In the genomic region with DNA sequence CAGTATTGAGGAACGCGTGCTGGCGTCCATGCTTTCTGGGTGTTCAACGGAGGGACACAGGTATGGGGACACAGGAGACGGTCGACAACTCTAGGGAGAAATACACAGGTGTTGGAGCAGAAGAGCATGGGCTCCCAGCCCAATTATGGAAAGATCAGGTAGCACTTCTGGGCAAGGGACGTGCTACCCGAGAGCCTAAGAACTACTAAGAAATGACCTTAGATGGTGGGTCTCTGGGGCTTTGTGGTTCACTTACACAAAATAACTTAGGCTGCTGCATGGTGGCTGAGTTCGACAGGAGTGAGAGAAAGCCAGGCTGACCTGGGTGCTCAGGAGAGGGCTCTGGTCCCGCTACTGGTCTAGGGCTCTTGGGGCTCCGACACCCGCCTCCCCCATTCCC, we compare ENCODE assay signal across 8 mouse cellular contexts. TPM values are rescaled to one million over a fixed set of nuclear protein-coding genes. Genes with fewer than 3 reads are reported as not detected.
DNase-seq lines count a peak whose midpoint lies in the region; ATAC-seq and TF ChIP-seq lines count a peak whose summit lies in the region.

No protein-coding gene starts in this region.

- H3K4me2 ChIP-seq in embryonic facial prominence, embryonic 15.5 days (replicated peaks), result peak overlapping the region; percentile 91
- H3K4me2 ChIP-seq in intestine, embryonic 15.5 days (replicated peaks), result peak overlapping the region; percentile 86
- peak overlapping the region; percentile 98 for H3K4me2 ChIP-seq in midbrain, postnatal 0 days (ENCODE audit: low read depth, low read length, poor library complexity, severe bottlenecking)

- H3K4me1 ChIP-seq in embryonic facial prominence, embryonic 15.5 days, result peaks cover 10% of the 10 kb centered on the region
- H3K4me1 ChIP-seq in intestine, embryonic 15.5 days (replicated peaks), result 0 out of 2 replicates have a peak, but pooled peaks cover 3% of the 10 kb centered on the region
- no peaks in the 10 kb centered on the region for H3K4me1 ChIP-seq in midbrain, postnatal 0 days (ENCODE audit: insufficient read depth, low read length)

- no peak for TF ChIP-seq CTCF in left cerebral cortex, adult 2 months (IDR thresholded peaks at IDR 0.05)
- TF ChIP-seq CTCF in midbrain, postnatal 0 days (IDR thresholded peaks at IDR 0.05), result no peak

- no peaks in the 10 kb centered on the region for H3K9me3 ChIP-seq in embryonic facial prominence, embryonic 15.5 days (replicated peaks)
- H3K9me3 ChIP-seq in intestine, embryonic 15.5 days, result no peaks in the 10 kb centered on the region
- H3K9me3 ChIP-seq in midbrain, postnatal 0 days (ENCODE audit: low read length), result no peaks in the 10 kb centered on the region

- intact Hi-C loops in left cerebral cortex, adult 2 months (cut with DNase I), result no loop called here
- intact Hi-C loops in left cerebral cortex, postnatal 10 days (cut with DNase I), result loop anchor here (5.0 kb wide), 1 partner anchor 65 kb away; a partner anchor contains a TSS

- H3K4me3 ChIP-seq in left cerebral cortex, adult 2 months, result peak overlapping the region; percentile 40
- H3K4me3 ChIP-seq in embryonic facial prominence, embryonic 15.5 days (replicated peaks), result peak overlapping the region; percentile 59
- H3K4me3 ChIP-seq in intestine, embryonic 15.5 days (replicated peaks), result peak overlapping the region; percentile 60
- H3K4me3 ChIP-seq in midbrain, postnatal 0 days (ENCODE audit: low read depth, low read length), result peak overlapping the region; percentile 48

- no peak for DNase-seq in left cerebral cortex, adult 2 months (ENCODE audit: extremely low spot score in 1 of 2, low spot score in 2 of 2)
- DNase-seq in left cerebral cortex, adult 18-20 months (ENCODE audit: low spot score in 2 of 2), result no peak
- DNase-seq in midbrain, postnatal 0 days (ENCODE audit: low spot score), result no peak
- DNase-seq in frontal cortex, postnatal 36 days (ENCODE audit: low spot score in 2 of 2), result no peak
- DNase-seq in left cerebral cortex, postnatal 10 days (ENCODE audit: extremely low spot score in 1 of 2, low spot score in 2 of 2), result no peak
- no peak for DNase-seq in left cerebral cortex, adult 8-10 months (ENCODE audit: low spot score in 2 of 2)

- WGBS in embryonic facial prominence, embryonic 15.5 days, result 20% methylated on average over 12 of the region's 12 CpGs
- 23% methylated on average over 12 of the region's 12 CpGs for WGBS in intestine, embryonic 15.5 days
- WGBS in midbrain, postnatal 0 days, result 35% methylated on average over 12 of the region's 12 CpGs

- no peak overlapping the region for H3K27ac ChIP-seq in left cerebral cortex, adult 2 months
- no peak overlapping the region for H3K27ac ChIP-seq in embryonic facial prominence, embryonic 15.5 days (replicated peaks)
- H3K27ac ChIP-seq in intestine, embryonic 15.5 days, result no peak overlapping the region
- no peak overlapping the region for H3K27ac ChIP-seq in midbrain, postnatal 0 days (ENCODE audit: low read depth, low read length)

- H3K36me3 ChIP-seq in embryonic facial prominence, embryonic 15.5 days, result no peaks in the 10 kb centered on the region
- H3K36me3 ChIP-seq in intestine, embryonic 15.5 days, result no peaks in the 10 kb centered on the region
- H3K36me3 ChIP-seq in midbrain, postnatal 0 days (ENCODE audit: insufficient read depth, low read length), result no peaks in the 10 kb centered on the region

- H3K9ac ChIP-seq in embryonic facial prominence, embryonic 15.5 days, result no peak overlapping the region
- H3K9ac ChIP-seq in intestine, embryonic 15.5 days, result no peak overlapping the region
- H3K9ac ChIP-seq in midbrain, postnatal 0 days (replicated peaks; ENCODE audit: low read length, poor library complexity, severe bottlenecking), result no peak overlapping the region

- peaks cover 14% of the 10 kb centered on the region for H3K27me3 ChIP-seq in embryonic facial prominence, embryonic 15.5 days
- no peaks in the 10 kb centered on the region for H3K27me3 ChIP-seq in intestine, embryonic 15.5 days (replicated peaks)
- peaks cover 15% of the 10 kb centered on the region for H3K27me3 ChIP-seq in midbrain, postnatal 0 days (ENCODE audit: insufficient read depth, low read length)

- ATAC-seq in embryonic facial prominence, embryonic 15.5 days (ENCODE audit: insufficient number of reproducible peaks, low FRiP score, low TSS enrichment, low read depth), result 0 out of 2 replicates have a peak, but pooled peaks have one; percentile 10
- ATAC-seq in intestine, embryonic 15.5 days, result no peak
- no peak for ATAC-seq in midbrain, postnatal 0 days (ENCODE audit: low FRiP score)

RNA-seq across cellular contexts. Expression of a gene that starts 0.6 kb away (rescaled TPM):
- 1 to 10 TPM; 1.1 to 1.4 TPM for total RNA-seq in left cerebral cortex, adult 2 months (2021)
- total RNA-seq in left cerebral cortex, adult 18-20 months (2021), result 1 to 10 TPM; 1.4 to 2.0 TPM
- 1.5 and 2.2 TPM in 2 replicates for polyA plus RNA-seq in embryonic facial prominence, embryonic 15.5 days (2015; fragmentation: Nextera tagmentation; extraction: Ambion mirVana)
- 1.2 and 2.2 TPM in 2 replicates for polyA plus RNA-seq in intestine, embryonic 15.5 days (2015; fragmentation: Nextera tagmentation; extraction: Ambion mirVana)
- total RNA-seq in midbrain, postnatal 0 days (2014; rRNA removed), result 0.85 and 1.2 TPM in 2 replicates
- 0.22 and 0.27 TPM in 2 replicates for polyA plus RNA-seq in midbrain, postnatal 0 days (2015; fragmentation: Nextera tagmentation; extraction: Ambion mirVana)
- under 1 TPM; 0.54 to 0.89 TPM for total RNA-seq in left cerebral cortex, postnatal 10 days (2021)
- total RNA-seq in left cerebral cortex, adult 8-10 months (2022), result 1 to 10 TPM; 1.5 to 3.2 (median 2.4) TPM
